In genomic region chr9:108754423-108754822, GRCm38 (mm10) we compare ENCODE assay signal across 16 mouse cellular contexts. TPM values are rescaled to one million over a fixed set of nuclear protein-coding genes. Genes with fewer than 3 reads are reported as not detected.
DNase-seq lines count a peak whose midpoint lies in the region; ATAC-seq and TF ChIP-seq lines count a peak whose summit lies in the region.
"Had no signal": no experiment of that assay in that cellular context is flagged by ENCODE, and none has a peak within 500 bp of the region (broad histone marks: within the 10 kb centered on the region; RNA-seq: fewer than 3 reads in every experiment).

No protein-coding gene starts in this region.

- 0 out of 2 replicates have a peak, but pooled peaks cover 3% of the 10 kb centered on the region for H3K36me3 ChIP-seq in hindbrain, postnatal 0 days (ENCODE audit: insufficient read depth, low read length)
- no peaks in the 10 kb centered on the region for H3K36me3 ChIP-seq in hindbrain, embryonic 10.5 days
- H3K36me3 ChIP-seq in midbrain, embryonic 11.5 days (ENCODE audit: control insufficient read depth, insufficient read depth, low read length), result no peaks in the 10 kb centered on the region
- H3K36me3 ChIP-seq: forebrain, embryonic 12.5 days; heart, embryonic 13.5 days; hindbrain, embryonic 12.5 days; neural tube, embryonic 15.5 days; stomach, embryonic 15.5 days had no signal

- H3K4me2 ChIP-seq in hindbrain, postnatal 0 days (ENCODE audit: low read depth, low read length), result no peak overlapping the region
- no peak overlapping the region for H3K4me2 ChIP-seq in midbrain, embryonic 11.5 days
- H3K4me2 ChIP-seq: forebrain, embryonic 12.5 days; heart, embryonic 13.5 days; hindbrain, embryonic 12.5 days; neural tube, embryonic 15.5 days; stomach, embryonic 15.5 days had no signal

- peak; percentile 17 for DNase-seq in hindbrain, postnatal 0 days (ENCODE audit: low spot score)
- DNase-seq in hindbrain, embryonic 10.5 days (ENCODE audit: low spot score), result no peak
- peak; percentile 35 to 49 for DNase-seq in kidney, adult 8-10 months
- DNase-seq in layer of hippocampus, adult 11-12 months (ENCODE audit: low spot score), result peak; percentile 71
- peak; percentile 14 to 35 for DNase-seq in left cerebral cortex, postnatal 25 days (ENCODE audit: low spot score in 2 of 2)
- DNase-seq in thymus, adult 18-20 months, result no peak
- DNase-seq in lung, adult 18-20 months, result no peak
- DNase-seq in midbrain, embryonic 11.5 days (ENCODE audit: low spot score, missing footprints), result no peak
- DNase-seq: gastrocnemius, postnatal 14 days; lung, postnatal 14 days had no signal

- no peak overlapping the region for H3K4me3 ChIP-seq in hindbrain, postnatal 0 days (ENCODE audit: low read length)
- no peak overlapping the region for H3K4me3 ChIP-seq in hindbrain, embryonic 10.5 days
- no peak overlapping the region for H3K4me3 ChIP-seq in midbrain, embryonic 11.5 days (ENCODE audit: low read depth, low read length)
- H3K4me3 ChIP-seq: forebrain, embryonic 12.5 days; heart, embryonic 13.5 days; hindbrain, embryonic 12.5 days; neural tube, embryonic 15.5 days; stomach, embryonic 15.5 days had no signal

- H3K4me1 ChIP-seq in hindbrain, postnatal 0 days (ENCODE audit: insufficient read depth, low read length), result no peaks in the 10 kb centered on the region
- H3K4me1 ChIP-seq in hindbrain, embryonic 10.5 days (replicated peaks), result peaks cover under 1% of the 10 kb centered on the region; the same call in 1 of the 2 replicates
- H3K4me1 ChIP-seq in midbrain, embryonic 11.5 days (ENCODE audit: control insufficient read depth, insufficient read depth, low read length), result no peaks in the 10 kb centered on the region
- H3K4me1 ChIP-seq: hindbrain, embryonic 12.5 days; neural tube, embryonic 15.5 days; stomach, embryonic 15.5 days had no signal

- no peak for TF ChIP-seq CTCF in hindbrain, postnatal 0 days (IDR thresholded peaks at IDR 0.05; ENCODE audit: low read depth)

- H3K9ac ChIP-seq in hindbrain, postnatal 0 days (replicated peaks; ENCODE audit: low read length), result no peak overlapping the region
- no peak overlapping the region for H3K9ac ChIP-seq in midbrain, embryonic 11.5 days (ENCODE audit: low read length)
- H3K9ac ChIP-seq: forebrain, embryonic 12.5 days; heart, embryonic 13.5 days; hindbrain, embryonic 12.5 days; neural tube, embryonic 15.5 days; stomach, embryonic 15.5 days had no signal

- intact Hi-C loops in left cerebral cortex, postnatal 25 days (cut with DNase I), result loop anchor here (5.0 kb wide), 1 partner anchor 63 kb away; no protein-coding TSS in a partner anchor

- 80% methylated on average over 5 of the region's 5 CpGs for WGBS in hindbrain, postnatal 0 days
- WGBS in hindbrain, embryonic 10.5 days, result 93% methylated on average over 5 of the region's 5 CpGs
- WGBS in midbrain, embryonic 11.5 days, result 95% methylated on average over 5 of the region's 5 CpGs

- H3K27ac ChIP-seq in hindbrain, postnatal 0 days, result no peak overlapping the region
- no peak overlapping the region for H3K27ac ChIP-seq in hindbrain, embryonic 10.5 days
- H3K27ac ChIP-seq in midbrain, embryonic 11.5 days (ENCODE audit: low read depth, low read length), result no peak overlapping the region
- H3K27ac ChIP-seq: forebrain, embryonic 12.5 days; heart, embryonic 13.5 days; hindbrain, embryonic 12.5 days; neural tube, embryonic 15.5 days; stomach, embryonic 15.5 days had no signal

- H3K9me3 ChIP-seq in hindbrain, postnatal 0 days (ENCODE audit: low read length), result no peaks in the 10 kb centered on the region
- H3K9me3 ChIP-seq in hindbrain, embryonic 10.5 days, result 0 out of 2 replicates have a peak, but pooled peaks cover 4% of the 10 kb centered on the region
- no peaks in the 10 kb centered on the region for H3K9me3 ChIP-seq in midbrain, embryonic 11.5 days (ENCODE audit: control insufficient read depth, low read length)
- H3K9me3 ChIP-seq: forebrain, embryonic 12.5 days; heart, embryonic 13.5 days; hindbrain, embryonic 12.5 days; neural tube, embryonic 15.5 days; stomach, embryonic 15.5 days had no signal

- no peaks in the 10 kb centered on the region for H3K27me3 ChIP-seq in hindbrain, postnatal 0 days (ENCODE audit: insufficient read depth, low read length)
- no peaks in the 10 kb centered on the region for H3K27me3 ChIP-seq in hindbrain, embryonic 10.5 days (ENCODE audit: insufficient read depth, poor library complexity, severe bottlenecking)
- H3K27me3 ChIP-seq in midbrain, embryonic 11.5 days (ENCODE audit: control insufficient read depth, insufficient read depth, low read length), result no peaks in the 10 kb centered on the region
- H3K27me3 ChIP-seq: forebrain, embryonic 12.5 days; heart, embryonic 13.5 days; hindbrain, embryonic 12.5 days; neural tube, embryonic 15.5 days; Patski; stomach, embryonic 15.5 days had no signal

- ATAC-seq in hindbrain, postnatal 0 days, result peak; percentile 45; the same call in 1 of the 2 replicates
- no peak for ATAC-seq in midbrain, embryonic 11.5 days (ENCODE audit: low FRiP score)
- ATAC-seq: Patski had no signal

RNA-seq across cellular contexts. Expression of gene Ip6k2, which starts 29.2 kb away (rescaled TPM):
- total RNA-seq in hindbrain, postnatal 0 days (2014; rRNA removed), result 122 and 126 TPM in 2 replicates
- 187 and 189 TPM in 2 replicates for polyA plus RNA-seq in hindbrain, postnatal 0 days (2015; fragmentation: Nextera tagmentation; extraction: Ambion mirVana)
- polyA plus RNA-seq in hindbrain, embryonic 10.5 days (2016; fragmentation: Nextera tagmentation; extraction: Ambion mirVana), result 87.2 and 117 TPM in 2 replicates
- 100 to 1,000 TPM; 152 to 153 TPM for total RNA-seq in left cerebral cortex, postnatal 25 days (2021)
- 104 and 109 TPM in 2 replicates for polyA plus RNA-seq in midbrain, embryonic 11.5 days (2014; fragmentation: Nextera tagmentation; extraction: Ambion mirVana)

RNA-seq across cellular contexts. Expression of gene Nckipsd, which starts 53.7 kb away (rescaled TPM):
- 33.6 and 72.6 TPM in 2 replicates for total RNA-seq in hindbrain, postnatal 0 days (2014; rRNA removed)
- 22.8 and 23.5 TPM in 2 replicates for polyA plus RNA-seq in hindbrain, postnatal 0 days (2015; fragmentation: Nextera tagmentation; extraction: Ambion mirVana)
- polyA plus RNA-seq in hindbrain, embryonic 10.5 days (2016; fragmentation: Nextera tagmentation; extraction: Ambion mirVana), result 14.9 and 16.2 TPM in 2 replicates
- total RNA-seq in left cerebral cortex, postnatal 25 days (2021), result 10 to 100 TPM; 54.4 to 60.5 TPM
- polyA plus RNA-seq in midbrain, embryonic 11.5 days (2014; fragmentation: Nextera tagmentation; extraction: Ambion mirVana), result 8.3 and 9.2 TPM in 2 replicates

Comparison
In these comparisons a context has a peak if more than half of its experiments do, and no peak if none do; other contexts are left out.
1. DNase-seq: peak in hindbrain, postnatal 0 days (single experiment), kidney, adult 8-10 months (2 of 2), layer of hippocampus, adult 11-12 months (single experiment) and left cerebral cortex, postnatal 25 days (2 of 2); none in hindbrain, embryonic 10.5 days (single experiment), thymus, adult 18-20 months (0 of 2), lung, adult 18-20 months (0 of 2) and midbrain, embryonic 11.5 days (single experiment).